8 mouse cellular contexts compared by ENCODE assay signal in the genomic region with DNA sequence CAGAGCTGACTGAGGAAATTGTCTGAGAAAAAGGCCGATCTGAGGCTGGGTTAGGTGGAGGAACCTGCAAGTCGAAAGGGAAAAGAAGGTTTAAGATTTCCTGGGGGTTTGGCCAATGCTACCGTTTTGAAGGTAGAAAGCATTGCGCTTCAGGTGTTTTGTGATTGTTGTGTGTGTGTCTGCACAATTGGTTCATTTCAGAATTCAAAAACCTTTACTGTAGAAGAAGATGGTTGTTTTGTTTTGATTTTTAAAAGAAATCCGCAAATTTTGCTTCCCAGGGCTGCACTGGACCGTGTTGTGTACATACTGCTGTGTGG. TPM values are rescaled to one million over a fixed set of nuclear protein-coding genes. Genes with fewer than 3 reads are reported as not detected.
DNase-seq lines count a peak whose midpoint lies in the region; ATAC-seq and TF ChIP-seq lines count a peak whose summit lies in the region.

No protein-coding gene starts in this region.

- H3K9ac ChIP-seq in heart, adult 2 months (ENCODE audit: low read depth, low read length) = peak overlapping the region; percentile 99
- H3K9ac ChIP-seq in liver, embryonic 11.5 days (ENCODE audit: low read depth, low read length) = peak overlapping the region; percentile 67

- H3K4me1 ChIP-seq in heart, adult 2 months (ENCODE audit: control insufficient read depth, insufficient read depth, low read length) = peaks cover 12% of the 10 kb centered on the region
- H3K4me1 ChIP-seq in forebrain, embryonic 10.5 days = peaks cover 46% of the 10 kb centered on the region
- H3K4me1 ChIP-seq in liver, embryonic 11.5 days (replicated peaks; ENCODE audit: control insufficient read depth, insufficient read depth, low read length) = peaks cover 22% of the 10 kb centered on the region

- peak overlapping the region; percentile 97 for H3K27ac ChIP-seq in heart, adult 2 months
- peak overlapping the region; percentile 95 for H3K27ac ChIP-seq in forebrain, embryonic 10.5 days
- H3K27ac ChIP-seq in liver, embryonic 11.5 days (ENCODE audit: low read depth, low read length) = peak overlapping the region; percentile 34; the same call in 1 of the 2 replicates

- under 1% methylated on average over 6 of the region's 6 CpGs for WGBS in heart, adult 2 months
- WGBS in forebrain, embryonic 10.5 days = 3% methylated on average over 6 of the region's 6 CpGs
- WGBS in liver, embryonic 11.5 days = 1% methylated on average over 6 of the region's 6 CpGs

- H3K27me3 ChIP-seq in heart, adult 2 months (ENCODE audit: control insufficient read depth, insufficient read depth, low read length) = no peaks in the 10 kb centered on the region
- H3K27me3 ChIP-seq in forebrain, embryonic 10.5 days (ENCODE audit: poor library complexity, severe bottlenecking) = no peaks in the 10 kb centered on the region
- peaks cover 2% of the 10 kb centered on the region; the same call in 1 of the 2 replicates for H3K27me3 ChIP-seq in liver, embryonic 11.5 days (replicated peaks; ENCODE audit: control insufficient read depth, insufficient read depth, low read length)

- no peak for TF ChIP-seq EP300 in heart, adult 2 months (IDR thresholded peaks at IDR 0.05; ENCODE audit: insufficient read depth, low read depth, low read length)

- no peaks in the 10 kb centered on the region for H3K9me3 ChIP-seq in forebrain, embryonic 10.5 days
- H3K9me3 ChIP-seq in liver, embryonic 11.5 days (ENCODE audit: control insufficient read depth, low read length) = no peaks in the 10 kb centered on the region

- TF ChIP-seq POLR2A in heart, adult 2 months (IDR thresholded peaks at IDR 0.05; ENCODE audit: insufficient read depth, low read depth, low read length) = no peak

- peaks cover 4% of the 10 kb centered on the region for H3K79me2 ChIP-seq in heart, adult 2 months (replicated peaks; ENCODE audit: control insufficient read depth, insufficient read depth, low read length)

- DNase-seq in heart, adult 2 months = no peak
- DNase-seq in heart, adult 8-10 months (ENCODE audit: low spot score) = no peak
- peak; percentile 56 for DNase-seq in 416B (ENCODE audit: low read depth)
- no peak for DNase-seq in forebrain, embryonic 10.5 days (ENCODE audit: extremely low spot score, low spot score)
- no peak for DNase-seq in liver, embryonic 11.5 days (ENCODE audit: low spot score)
- DNase-seq in layer of hippocampus, adult 18-20 months (ENCODE audit: low spot score in 2 of 2) = no peak
- DNase-seq in embryo, embryonic 11 days = no peak
- no peak for DNase-seq in ovary, adult 18-20 months (ENCODE audit: low spot score)

- intact Hi-C loops in heart, adult 2 months (cut with DNase I) = loop anchor here (5.0 kb wide), 1 partner anchor 90 kb away; the partner anchor contains the start of gene Etv3

- TF ChIP-seq CTCF in heart, adult 2 months (IDR thresholded peaks at IDR 0.05) = no peak

- no peak for ATAC-seq in liver, embryonic 11.5 days (replicated peaks; ENCODE audit: low FRiP score)

- peaks cover 4% of the 10 kb centered on the region; the same call in 1 of the 2 replicates for H3K36me3 ChIP-seq in heart, adult 2 months (ENCODE audit: control insufficient read depth, insufficient read depth, low read length)
- peaks cover 3% of the 10 kb centered on the region for H3K36me3 ChIP-seq in forebrain, embryonic 10.5 days (replicated peaks)
- no peaks in the 10 kb centered on the region for H3K36me3 ChIP-seq in liver, embryonic 11.5 days (ENCODE audit: control insufficient read depth, insufficient read depth, low read length)

- H3K4me2 ChIP-seq in liver, embryonic 11.5 days = peak overlapping the region; percentile 88

- H3K4me3 ChIP-seq in heart, adult 2 months = peak overlapping the region; percentile 99
- peak overlapping the region; percentile 72 for H3K4me3 ChIP-seq in forebrain, embryonic 10.5 days
- peak overlapping the region; percentile 67 for H3K4me3 ChIP-seq in liver, embryonic 11.5 days (ENCODE audit: low read depth, low read length)

RNA-seq across cellular contexts. Expression of gene Arhgef11, which starts 0.4 kb away (rescaled TPM):
- total RNA-seq in heart, adult 2 months (2021) = 10 to 100 TPM; 16.0 to 20.4 TPM
- polyA plus RNA-seq in heart, adult 2 months (2012; rRNA removed) = 19.5 and 31.4 TPM in 2 replicates
- total RNA-seq in heart, adult 8-10 months (2022) = 10 to 100 TPM; 19.6 to 21.4 (median 20.5) TPM
- polyA plus RNA-seq in forebrain, embryonic 10.5 days (2016; fragmentation: Nextera tagmentation; extraction: Ambion mirVana) = 14.9 and 15.6 TPM in 2 replicates
- polyA plus RNA-seq in liver, embryonic 11.5 days (2014; fragmentation: Nextera tagmentation; extraction: Ambion mirVana) = 6.3 and 7.6 TPM in 2 replicates
- total RNA-seq in layer of hippocampus, adult 18-20 months (2021) = 10 to 100 TPM; 59.9 to 60.5 TPM

Comparison
In these comparisons a context has a peak if more than half of its experiments do, and no peak if none do; other contexts are left out.
1. H3K27ac ChIP-seq: peak in every context shown above with its lines; median percentile 97 in heart, adult 2 months; 95 in forebrain, embryonic 10.5 days; 34 in liver, embryonic 11.5 days.